Mouse (Mus musculus): ENCODE measurements around the gene Prpf6. TPM values are rescaled to one million over a fixed set of nuclear protein-coding genes. Genes with fewer than 3 reads are reported as not detected.

Gene Prpf6
- polyA plus RNA-seq, 1 experiment from 2014 or later: 72.9 TPM

DNA sequence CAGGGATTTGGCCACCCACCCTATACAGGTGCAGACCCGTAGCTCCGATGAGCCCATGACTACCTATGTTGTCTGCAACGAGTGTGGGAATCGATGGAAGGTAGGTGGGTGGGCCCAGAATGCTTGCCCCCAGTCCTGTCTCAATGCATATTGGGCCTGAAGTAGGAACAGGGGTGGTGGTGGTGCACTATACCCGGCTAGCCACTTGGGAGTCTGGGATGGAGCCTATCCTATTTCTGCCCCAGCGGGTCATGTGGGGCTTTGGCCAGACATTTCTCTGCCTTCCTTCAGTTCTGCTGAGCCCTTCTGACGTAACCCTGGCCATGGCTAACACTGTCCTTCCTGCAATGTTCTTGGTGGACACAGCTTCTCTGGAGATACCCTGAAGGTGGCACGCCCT, 95.9 kb downstream of the Prpf6 start:
- ATAC-seq (ENCODE audit: low FRiP score, low read depth): no peak
- Histone ChIP-seq H3K27ac (no peak overlapping the region), H3K36me3 (peaks cover 28% of the 10 kb centered on the region), H3K4me3 (no peak overlapping the region), H3K9ac (no peak overlapping the region), H3K4me1 (peaks cover under 1% of the 10 kb centered on the region), H3K27me3 (replicated peaks) (no peaks in the 10 kb centered on the region), H3K9me3 (no peaks in the 10 kb centered on the region), H3K4me2 (replicated peaks) (no peak overlapping the region)
- 93% methylated on average over 8 of the region's 8 CpGs for WGBS

DNA sequence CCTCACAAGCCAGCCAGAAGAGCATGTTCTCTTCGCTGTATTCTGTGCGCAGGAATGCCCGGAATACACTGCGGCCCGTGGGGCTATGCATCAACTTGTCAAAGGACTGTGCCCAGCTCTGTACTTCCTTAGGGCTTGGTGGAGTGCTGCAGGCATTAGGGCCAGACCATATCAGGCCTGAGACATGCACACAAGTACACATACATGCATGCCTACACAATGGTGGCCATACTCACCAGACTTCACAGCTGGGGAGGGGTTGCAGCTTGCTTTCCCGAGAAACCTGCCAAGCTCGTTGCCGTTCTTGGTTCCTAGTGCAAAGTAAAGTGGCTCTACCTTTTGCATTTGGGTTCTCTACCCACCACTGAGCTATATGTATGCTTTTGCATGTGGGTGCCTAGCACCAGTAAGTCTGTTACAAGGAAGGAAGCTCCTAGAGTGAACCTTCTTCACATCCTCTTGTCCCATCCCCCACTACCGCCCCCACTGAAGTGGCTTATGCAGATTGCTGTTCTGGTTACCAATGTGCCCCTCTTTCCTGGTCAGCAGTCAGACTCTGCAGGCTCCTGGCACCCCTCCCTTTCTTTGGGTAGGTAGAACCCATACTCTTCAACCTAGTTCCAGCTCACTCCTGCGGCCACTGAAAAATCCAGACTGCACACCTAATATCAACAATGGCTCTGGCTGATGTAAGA, 97.9 kb downstream of the Prpf6 start:
- WGBS: 93% methylated on average over 10 of the region's 10 CpGs

DNA sequence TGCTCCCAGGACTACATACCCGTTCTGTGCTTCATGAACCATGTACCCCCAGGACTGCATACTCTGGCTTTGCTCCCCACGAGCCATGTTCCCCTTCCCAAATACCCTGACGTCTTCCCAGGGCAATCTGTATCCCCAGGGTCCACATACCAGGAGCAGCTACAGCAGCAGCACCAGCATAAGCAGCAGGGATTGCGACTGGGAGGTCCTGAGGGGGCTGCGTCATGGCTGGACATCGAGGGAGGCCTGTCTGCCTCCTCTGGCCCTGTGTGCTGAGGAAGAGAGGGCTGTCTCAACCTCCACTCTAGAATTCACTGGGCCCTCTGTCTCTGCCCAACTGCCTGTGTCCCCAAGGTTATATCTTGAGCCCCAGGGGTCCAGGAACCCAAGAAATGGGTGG, 99.4 kb downstream of the Prpf6 start:
- no peak overlapping the region for H3K4me2 ChIP-seq (replicated peaks)
- no peak for ATAC-seq (ENCODE audit: low FRiP score, low read depth)
- no peaks in the 10 kb centered on the region for H3K9me3 ChIP-seq
- 86% methylated on average over 6 of the region's 6 CpGs for WGBS
- H3K4me3 ChIP-seq: no peak overlapping the region
- H3K9ac ChIP-seq: no peak overlapping the region
- no peak overlapping the region for H3K27ac ChIP-seq
- H3K27me3 ChIP-seq (replicated peaks): no peaks in the 10 kb centered on the region
- H3K36me3 ChIP-seq: peaks cover 28% of the 10 kb centered on the region
- H3K4me1 ChIP-seq: peaks cover 13% of the 10 kb centered on the region

More for the DNA sequence above, 97.9 kb downstream of the Prpf6 start:
- Histone ChIP-seq H3K27me3 (replicated peaks) (no peaks in the 10 kb centered on the region), H3K36me3 (peaks cover 28% of the 10 kb centered on the region), H3K27ac (no peak overlapping the region), H3K4me1 (peaks cover 13% of the 10 kb centered on the region), H3K4me3 (no peak overlapping the region), H3K9me3 (no peaks in the 10 kb centered on the region), H3K9ac (no peak overlapping the region), H3K4me2 (replicated peaks) (no peak overlapping the region)
- ATAC-seq (ENCODE audit: low FRiP score, low read depth): no peak

DNA sequence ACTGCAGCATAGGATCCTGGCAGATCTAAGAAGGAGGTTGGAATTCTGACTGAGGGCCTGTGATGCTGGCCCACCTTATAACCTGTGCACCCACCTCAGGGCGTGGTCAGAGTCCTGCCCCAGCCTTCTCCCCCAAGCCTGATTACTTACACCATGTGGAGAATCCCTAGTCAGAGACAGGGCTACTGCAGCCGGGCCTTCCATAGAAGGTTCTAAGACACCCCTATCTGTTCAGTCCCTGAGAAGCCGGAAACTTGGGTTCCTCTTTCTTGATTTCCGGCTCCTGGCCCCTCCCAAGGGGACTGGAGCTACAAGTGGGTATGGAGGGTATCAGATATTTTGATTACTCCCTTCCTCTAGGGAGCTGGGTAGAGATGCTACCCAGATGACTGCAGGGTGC, 99.9 kb downstream of the Prpf6 start:
- H3K4me2 ChIP-seq (replicated peaks): no peak overlapping the region
- WGBS: 94% methylated on average over 4 of the region's 4 CpGs

DNA sequence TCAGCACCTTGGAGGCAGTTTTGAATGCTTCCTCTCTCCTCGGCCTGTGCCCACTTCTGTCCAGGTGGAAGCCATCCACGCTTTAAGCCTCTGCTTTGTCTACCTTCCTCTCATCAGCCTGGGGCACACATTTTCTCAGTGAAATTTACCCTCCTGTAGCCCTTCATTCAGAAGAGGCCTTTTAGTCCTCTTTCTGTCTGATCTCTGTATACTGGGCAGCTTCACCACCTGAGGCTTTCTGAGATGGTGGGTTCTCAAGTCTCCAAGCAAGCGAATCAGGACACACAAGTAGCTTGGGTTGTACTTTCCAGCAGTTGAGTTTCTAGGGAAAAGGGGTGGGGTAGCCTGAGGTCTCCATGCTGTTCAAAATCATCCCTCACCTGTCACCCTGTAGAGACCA, 100.6 kb downstream of the Prpf6 start:
- Histone ChIP-seq H3K9ac (no peak overlapping the region), H3K4me2 (replicated peaks) (peak overlapping the region; percentile 91; the same call in 1 of the 2 replicates), H3K4me3 (no peak overlapping the region), H3K27me3 (replicated peaks) (no peaks in the 10 kb centered on the region), H3K4me1 (peaks cover 13% of the 10 kb centered on the region), H3K36me3 (peaks cover 21% of the 10 kb centered on the region), H3K27ac (no peak overlapping the region), H3K9me3 (no peaks in the 10 kb centered on the region)
- WGBS: 95% methylated on average over 3 of the region's 3 CpGs
- ATAC-seq (ENCODE audit: low FRiP score, low read depth): no peak

More for the DNA sequence above, 99.9 kb downstream of the Prpf6 start:
- Histone ChIP-seq H3K4me3 (no peak overlapping the region), H3K9me3 (no peaks in the 10 kb centered on the region), H3K27me3 (replicated peaks) (no peaks in the 10 kb centered on the region), H3K4me1 (peaks cover 13% of the 10 kb centered on the region), H3K36me3 (peaks cover 28% of the 10 kb centered on the region), H3K27ac (no peak overlapping the region), H3K9ac (no peak overlapping the region)
- ATAC-seq (ENCODE audit: low FRiP score, low read depth): no peak

DNA sequence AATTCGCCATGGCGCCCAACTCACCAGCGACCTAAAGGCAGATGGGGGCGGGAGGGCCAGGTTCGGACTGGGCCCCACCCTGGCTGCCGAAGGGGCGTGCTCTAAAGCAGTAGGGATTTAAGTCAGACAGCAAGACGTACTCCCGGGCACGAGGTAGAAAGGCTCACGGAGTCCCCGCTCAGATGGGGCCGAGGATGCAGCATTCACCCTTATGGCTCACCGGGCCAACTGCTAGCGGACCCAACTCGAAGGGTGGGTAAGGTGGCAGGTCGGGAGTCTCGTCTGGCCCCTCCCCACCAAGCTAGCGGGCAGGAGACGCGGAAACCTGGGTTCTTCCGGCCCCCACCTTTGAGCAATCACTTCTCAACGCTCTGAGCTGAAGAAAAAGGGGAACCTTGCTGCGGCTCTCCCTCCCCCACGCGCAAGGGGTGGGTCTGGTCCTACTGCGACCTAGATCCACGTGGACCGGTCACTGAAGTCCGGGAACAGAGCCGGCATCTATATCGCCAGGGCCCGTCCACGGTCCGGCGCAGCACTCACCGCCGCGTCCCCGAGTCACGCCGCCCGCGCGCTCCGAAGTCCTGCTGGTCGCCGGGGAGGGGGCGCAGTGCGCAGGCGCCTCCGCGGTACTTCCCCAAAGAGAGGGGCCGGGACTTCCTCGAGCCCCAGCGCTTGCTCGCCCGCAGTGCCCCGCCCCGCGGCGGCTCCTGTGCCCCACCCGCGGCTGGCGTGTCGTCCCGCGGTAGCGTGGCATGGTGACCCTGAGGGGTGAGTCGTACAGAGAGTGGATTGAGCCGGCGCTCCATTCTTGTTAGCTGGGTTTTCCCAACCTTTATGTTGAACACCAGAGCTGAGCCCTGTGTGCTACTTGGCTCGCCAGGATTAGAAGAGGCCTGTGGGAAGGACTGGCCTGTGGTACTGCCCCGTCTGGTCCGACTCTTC, 101.9 kb downstream of the Prpf6 start, which contains the start of gene Rgs19:
TSS of gene Rgs19 (minus strand) at position 639 of the 942 bp plus-strand sequence.
- no peak within 1 kb of the TSS for H3K27ac ChIP-seq

DNA sequence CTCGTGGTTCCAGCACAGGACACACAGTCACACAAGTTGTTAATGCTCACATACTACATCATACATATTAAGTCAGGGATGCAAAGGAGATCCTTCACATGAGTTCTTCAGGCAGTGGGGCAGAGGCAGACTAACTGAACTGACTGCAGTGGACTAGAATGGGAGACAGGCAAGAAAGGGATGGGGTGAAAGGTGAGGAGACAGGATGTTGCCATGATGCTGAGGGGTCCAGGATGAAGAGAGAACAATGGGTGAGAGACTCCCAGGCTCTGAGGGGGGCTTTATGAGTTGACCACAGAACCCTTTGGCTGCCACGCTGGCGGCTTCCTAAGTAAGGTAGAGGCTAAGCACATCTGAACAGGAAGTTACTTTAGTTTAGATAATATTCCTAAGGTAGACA, 102.9 kb downstream of the Prpf6 start:
- Histone ChIP-seq H3K4me3 (peak overlapping the region; percentile 61; the same call in 1 of the 2 replicates), H3K9me3 (no peaks in the 10 kb centered on the region), H3K9ac (no peak overlapping the region), H3K36me3 (0 out of 2 replicates have a peak, but pooled peaks cover 1% of the 10 kb centered on the region), H3K27me3 (replicated peaks) (no peaks in the 10 kb centered on the region), H3K4me2 (replicated peaks) (no peak overlapping the region), H3K27ac (no peak overlapping the region), H3K4me1 (peaks cover 13% of the 10 kb centered on the region)
- 85% methylated on average over 3 of the region's 3 CpGs for WGBS
- ATAC-seq (ENCODE audit: low FRiP score, low read depth): no peak

More for the DNA sequence above, 101.9 kb downstream of the Prpf6 start, which contains the start of gene Rgs19:
- Histone ChIP-seq H3K9ac (peak within 1 kb of the TSS; percentile 72), H3K9me3 (no peaks in the 10 kb centered on the region), H3K4me1 (peaks cover 13% of the 10 kb centered on the region), H3K4me2 (replicated peaks) (peak within 1 kb of the TSS; percentile 91), H3K4me3 (peak within 1 kb of the TSS; percentile 61), H3K27me3 (replicated peaks) (no peaks in the 10 kb centered on the region), H3K36me3 (peaks cover 10% of the 10 kb centered on the region)
- WGBS: under 1% methylated on average over 75 of the region's 75 CpGs
- ATAC-seq (ENCODE audit: low FRiP score, low read depth): peak; percentile 78

DNA sequence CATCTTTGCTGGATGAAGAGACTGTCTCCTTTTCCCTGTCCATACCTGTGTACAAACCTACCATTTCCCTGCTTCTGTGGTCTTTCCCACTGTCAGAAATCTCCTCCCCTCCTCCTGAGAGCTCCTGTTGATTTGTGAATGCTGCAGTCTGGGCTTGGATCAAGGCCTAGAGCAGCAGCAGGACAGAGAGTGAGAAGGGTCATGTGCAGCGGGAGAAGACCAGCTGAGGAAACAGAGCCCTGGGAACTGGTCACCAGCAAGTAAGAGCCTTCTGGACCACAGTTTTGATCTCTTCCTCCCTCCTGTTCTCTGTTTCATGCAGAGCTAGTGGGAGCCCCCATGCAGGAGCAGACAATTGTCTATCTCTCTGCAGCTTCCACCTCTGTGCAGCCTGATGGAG, 104.1 kb downstream of the Prpf6 start:
- WGBS: 67% methylated on average over 1 of the region's 1 CpGs
- Histone ChIP-seq H3K36me3 (no peaks in the 10 kb centered on the region), H3K4me1 (peaks cover 13% of the 10 kb centered on the region), H3K4me2 (replicated peaks) (no peak overlapping the region), H3K9ac (no peak overlapping the region), H3K4me3 (no peak overlapping the region), H3K9me3 (no peaks in the 10 kb centered on the region), H3K27me3 (replicated peaks) (no peaks in the 10 kb centered on the region), H3K27ac (no peak overlapping the region)
- ATAC-seq (ENCODE audit: low FRiP score, low read depth): no peak

DNA sequence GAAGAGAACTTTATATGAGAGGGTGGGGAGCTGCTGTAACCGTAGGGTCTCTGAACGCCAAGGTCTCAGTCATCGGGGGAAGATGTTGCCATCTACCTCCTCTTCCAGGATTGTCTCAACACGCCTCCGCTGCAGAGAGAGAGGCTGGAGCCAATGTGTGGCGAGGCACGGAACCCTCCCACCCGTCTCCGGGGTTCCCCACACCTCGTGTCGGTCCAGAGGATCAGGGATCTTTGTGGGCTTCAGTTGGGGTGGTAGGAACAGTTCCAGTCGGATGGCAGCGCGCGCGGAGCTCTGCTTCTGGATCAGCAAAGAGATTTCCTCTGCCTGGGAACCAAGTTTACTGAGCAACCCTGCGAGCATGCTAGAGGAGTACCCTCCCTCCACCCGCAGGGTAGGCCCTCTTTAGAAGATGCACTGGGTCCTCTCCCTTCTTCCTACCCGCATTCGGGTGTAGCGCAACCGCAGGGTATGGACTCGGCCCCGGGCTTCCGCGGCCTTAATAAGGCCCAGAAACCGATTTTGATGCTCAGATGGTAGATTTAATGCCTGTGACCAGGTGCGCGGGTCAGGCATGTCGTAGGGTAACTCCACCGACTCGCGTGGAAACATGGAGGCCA, 105.2 kb downstream of the Prpf6 start:
- Histone ChIP-seq H3K36me3 (no peaks in the 10 kb centered on the region), H3K27ac (no peak overlapping the region), H3K9me3 (no peaks in the 10 kb centered on the region), H3K27me3 (replicated peaks) (no peaks in the 10 kb centered on the region), H3K4me3 (no peak overlapping the region), H3K9ac (no peak overlapping the region), H3K4me1 (peaks cover 13% of the 10 kb centered on the region), H3K4me2 (replicated peaks) (no peak overlapping the region)
- no peak for ATAC-seq (ENCODE audit: low FRiP score, low read depth)
- 70% methylated on average over 33 of the region's 33 CpGs for WGBS

DNA sequence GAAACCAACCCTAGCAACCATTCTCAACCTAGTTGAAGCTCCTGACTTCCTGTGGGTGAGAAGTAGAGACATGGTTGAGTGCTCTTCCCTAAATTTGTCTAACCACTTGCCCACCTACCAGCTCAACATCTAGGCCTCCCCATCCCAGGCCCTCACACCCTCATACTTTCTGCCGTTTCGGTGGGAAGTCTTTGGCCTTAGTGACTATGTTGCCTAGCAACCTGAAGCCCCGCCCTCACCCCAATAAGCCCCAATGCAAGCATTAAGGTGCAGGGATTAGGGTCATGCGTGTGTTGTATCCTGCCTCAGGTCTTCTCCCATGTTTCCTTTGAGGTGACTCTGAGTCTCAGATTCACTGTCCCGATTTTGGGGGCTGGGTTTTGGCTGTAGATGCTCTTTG, 106.6 kb downstream of the Prpf6 start, which contains the start of gene Lkaaear1:
TSS of gene Lkaaear1 (minus strand) at position 202 of the 400 bp plus-strand sequence.
- ATAC-seq (ENCODE audit: low FRiP score, low read depth): no peak
- Histone ChIP-seq H3K4me3 (no peak within 1 kb of the TSS), H3K9me3 (no peaks in the 10 kb centered on the region), H3K27me3 (replicated peaks) (no peaks in the 10 kb centered on the region), H3K4me1 (peaks cover 5% of the 10 kb centered on the region; the same call in 1 of the 2 replicates), H3K4me2 (replicated peaks) (no peak within 1 kb of the TSS), H3K27ac (no peak within 1 kb of the TSS), H3K36me3 (no peaks in the 10 kb centered on the region), H3K9ac (no peak within 1 kb of the TSS)
- 38% methylated on average over 5 of the region's 5 CpGs for WGBS

Measured in neural tube, embryonic 12.5 days (tissue).